Comparison of ENCODE assay signal across 9 mouse cellular contexts in the genomic region with DNA sequence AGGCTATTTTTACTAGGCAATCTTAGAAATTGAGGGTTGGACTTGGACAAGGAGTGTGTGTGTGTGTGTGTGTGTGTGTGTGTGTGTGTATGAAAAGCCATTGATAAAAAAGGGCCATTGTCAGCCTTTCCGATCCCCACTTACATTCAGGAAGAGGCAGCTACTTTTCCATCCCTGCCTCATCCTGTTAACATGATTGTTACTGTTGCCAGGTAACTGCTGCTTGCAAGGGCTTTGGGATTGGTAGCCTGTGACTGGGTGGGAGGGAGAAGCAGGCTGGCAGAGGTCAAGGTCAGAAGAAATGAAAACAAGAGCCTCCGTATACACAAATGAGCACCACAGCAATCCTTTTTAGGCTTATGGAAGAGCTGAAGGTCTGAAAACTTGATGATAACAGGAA. TPM values are rescaled to one million over a fixed set of nuclear protein-coding genes. Genes with fewer than 3 reads are reported as not detected.
DNase-seq lines count a peak whose midpoint lies in the region; ATAC-seq and TF ChIP-seq lines count a peak whose summit lies in the region.
"Had no signal": no experiment of that assay in that cellular context is flagged by ENCODE, and none has a peak within 500 bp of the region (broad histone marks: within the 10 kb centered on the region; RNA-seq: fewer than 3 reads in every experiment).

No protein-coding gene starts in this region.

- no peak overlapping the region for H3K4me2 ChIP-seq in liver, embryonic 12.5 days
- no peak overlapping the region for H3K4me2 ChIP-seq in forebrain, embryonic 16.5 days (ENCODE audit: low read length)
- peak overlapping the region; percentile 18; the same call in 1 of the 2 replicates for H3K4me2 ChIP-seq in hindbrain, postnatal 0 days (ENCODE audit: low read depth, low read length)
- H3K4me2 ChIP-seq in midbrain, embryonic 13.5 days (replicated peaks), result 0 out of 2 replicates have a peak overlapping the region, but pooled peaks have one; percentile 9

- H3K4me3 ChIP-seq in liver, embryonic 12.5 days, result no peak overlapping the region
- no peak overlapping the region for H3K4me3 ChIP-seq in forebrain, embryonic 16.5 days (replicated peaks; ENCODE audit: low read length)
- no peak overlapping the region for H3K4me3 ChIP-seq in hindbrain, postnatal 0 days (ENCODE audit: low read length)
- H3K4me3 ChIP-seq in midbrain, embryonic 13.5 days (replicated peaks), result no peak overlapping the region

- H3K27ac ChIP-seq in liver, embryonic 12.5 days, result no peak overlapping the region
- no peak overlapping the region for H3K27ac ChIP-seq in forebrain, embryonic 16.5 days (ENCODE audit: low read length)
- no peak overlapping the region for H3K27ac ChIP-seq in hindbrain, postnatal 0 days
- peak overlapping the region; percentile 64 for H3K27ac ChIP-seq in midbrain, embryonic 13.5 days

- DNase-seq in liver, result peak; percentile 7
- peak; percentile 84 for DNase-seq in hindbrain, postnatal 0 days (ENCODE audit: low spot score)
- no peak for DNase-seq in frontal cortex, postnatal 25 days (ENCODE audit: low spot score in 2 of 2)
- no peak for DNase-seq in urinary bladder, postnatal 14 days (ENCODE audit: low spot score)
- DNase-seq in left cerebral cortex, adult 8-10 months (ENCODE audit: low spot score in 2 of 2), result no peak

- no peak for TF ChIP-seq CTCF in hindbrain, postnatal 0 days (IDR thresholded peaks at IDR 0.05; ENCODE audit: low read depth)

- H3K9ac ChIP-seq in liver, embryonic 12.5 days, result no peak overlapping the region
- no peak overlapping the region for H3K9ac ChIP-seq in forebrain, embryonic 16.5 days (replicated peaks; ENCODE audit: low read depth, low read length)
- H3K9ac ChIP-seq in hindbrain, postnatal 0 days (replicated peaks; ENCODE audit: low read length), result no peak overlapping the region
- H3K9ac ChIP-seq in midbrain, embryonic 13.5 days (replicated peaks), result no peak overlapping the region

- H3K36me3 ChIP-seq in liver, embryonic 12.5 days, result no peaks in the 10 kb centered on the region
- no peaks in the 10 kb centered on the region for H3K36me3 ChIP-seq in forebrain, embryonic 16.5 days (ENCODE audit: control insufficient read depth, insufficient read depth)
- no peaks in the 10 kb centered on the region for H3K36me3 ChIP-seq in hindbrain, postnatal 0 days (ENCODE audit: insufficient read depth, low read length)
- no peaks in the 10 kb centered on the region for H3K36me3 ChIP-seq in midbrain, embryonic 13.5 days
- H3K36me3 ChIP-seq: G1E had no signal

- H3K4me1 ChIP-seq in liver, embryonic 12.5 days, result no peaks in the 10 kb centered on the region
- H3K4me1 ChIP-seq in forebrain, embryonic 16.5 days (replicated peaks; ENCODE audit: control insufficient read depth, insufficient read depth, low read length), result peaks cover 3% of the 10 kb centered on the region
- H3K4me1 ChIP-seq in hindbrain, postnatal 0 days (ENCODE audit: insufficient read depth, low read length), result 0 out of 2 replicates have a peak, but pooled peaks cover 3% of the 10 kb centered on the region
- H3K4me1 ChIP-seq in midbrain, embryonic 13.5 days (replicated peaks), result peaks cover 22% of the 10 kb centered on the region

- 46% methylated on average over 2 of the region's 2 CpGs for WGBS in liver, embryonic 12.5 days (ENCODE audit: insufficient replicate concordance)
- 12% methylated on average over 2 of the region's 2 CpGs for WGBS in forebrain, embryonic 16.5 days
- 10% methylated on average over 2 of the region's 2 CpGs for WGBS in hindbrain, postnatal 0 days
- 1% methylated on average over 2 of the region's 2 CpGs for WGBS in midbrain, embryonic 13.5 days

- H3K27me3 ChIP-seq in liver, embryonic 12.5 days (replicated peaks), result no peaks in the 10 kb centered on the region
- no peaks in the 10 kb centered on the region for H3K27me3 ChIP-seq in forebrain, embryonic 16.5 days (replicated peaks; ENCODE audit: control insufficient read depth, insufficient read depth, low read length)
- H3K27me3 ChIP-seq in hindbrain, postnatal 0 days (ENCODE audit: insufficient read depth, low read length), result no peaks in the 10 kb centered on the region
- no peaks in the 10 kb centered on the region for H3K27me3 ChIP-seq in midbrain, embryonic 13.5 days

- no peaks in the 10 kb centered on the region for H3K9me3 ChIP-seq in liver, embryonic 12.5 days (replicated peaks)
- no peaks in the 10 kb centered on the region for H3K9me3 ChIP-seq in forebrain, embryonic 16.5 days (ENCODE audit: control insufficient read depth, low read length)
- no peaks in the 10 kb centered on the region for H3K9me3 ChIP-seq in hindbrain, postnatal 0 days (ENCODE audit: low read length)
- H3K9me3 ChIP-seq in midbrain, embryonic 13.5 days, result no peaks in the 10 kb centered on the region
- H3K9me3 ChIP-seq: G1E had no signal

- ATAC-seq in liver, embryonic 12.5 days, result no peak
- ATAC-seq in forebrain, embryonic 16.5 days, result peak; percentile 57; the same call in 1 of the 2 replicates
- ATAC-seq in hindbrain, postnatal 0 days, result peak; percentile 82
- ATAC-seq in midbrain, embryonic 13.5 days, result peak; percentile 88

RNA-seq across cellular contexts. Expression of gene Npl, which starts 48.9 kb away (rescaled TPM):
- 8.6 and 9.5 TPM in 2 replicates for polyA plus RNA-seq in liver, embryonic 12.5 days (2016; fragmentation: Nextera tagmentation; extraction: Ambion mirVana)
- 6.6 and 8.8 TPM in 2 replicates for polyA plus RNA-seq in forebrain, embryonic 16.5 days (2015; fragmentation: Nextera tagmentation; extraction: Ambion mirVana)
- total RNA-seq in hindbrain, postnatal 0 days (2014; rRNA removed), result 7.3 and 9.4 TPM in 2 replicates
- polyA plus RNA-seq in hindbrain, postnatal 0 days (2015; fragmentation: Nextera tagmentation; extraction: Ambion mirVana), result 18.3 and 20.2 TPM in 2 replicates
- polyA plus RNA-seq in midbrain, embryonic 13.5 days (2015; fragmentation: Nextera tagmentation; extraction: Ambion mirVana), result 10.0 and 12.2 TPM in 2 replicates
- total RNA-seq in left cerebral cortex, adult 8-10 months (2022), result 1 to 10 TPM; 5.1 to 7.2 (median 6.2) TPM

RNA-seq across cellular contexts. Expression of gene Rgs8, which starts 54.1 kb away (rescaled TPM):
- 0.10 and 0.22 TPM in 2 replicates for polyA plus RNA-seq in liver, embryonic 12.5 days (2016; fragmentation: Nextera tagmentation; extraction: Ambion mirVana)
- polyA plus RNA-seq in forebrain, embryonic 16.5 days (2015; fragmentation: Nextera tagmentation; extraction: Ambion mirVana), result 16.1 and 22.4 TPM in 2 replicates
- total RNA-seq in hindbrain, postnatal 0 days (2014; rRNA removed), result 23.9 and 40.1 TPM in 2 replicates
- polyA plus RNA-seq in hindbrain, postnatal 0 days (2015; fragmentation: Nextera tagmentation; extraction: Ambion mirVana), result 12.5 and 14.1 TPM in 2 replicates
- polyA plus RNA-seq in midbrain, embryonic 13.5 days (2015; fragmentation: Nextera tagmentation; extraction: Ambion mirVana), result 32.4 and 33.6 TPM in 2 replicates
- total RNA-seq in left cerebral cortex, adult 8-10 months (2022), result 10 to 100 TPM; 67.8 to 86.0 (median 75.7) TPM
- polyA plus RNA-seq: G1E had no signal

Comparison
In these comparisons a context has a peak if more than half of its experiments do, and no peak if none do; other contexts are left out.
1. DNase-seq: peak in liver (single experiment) and hindbrain, postnatal 0 days (single experiment); none in frontal cortex, postnatal 25 days (0 of 2), urinary bladder, postnatal 14 days (single experiment) and left cerebral cortex, adult 8-10 months (0 of 2).
2. H3K4me2 ChIP-seq: peak in hindbrain, postnatal 0 days (single experiment) and midbrain, embryonic 13.5 days (single experiment); none in liver, embryonic 12.5 days (single experiment) and forebrain, embryonic 16.5 days (single experiment).
3. RNA of gene Rgs8, which starts 54.1 kb away (polyA plus RNA-seq): 32.4 to 33.6 TPM in midbrain, embryonic 13.5 days, 16.1 to 22.4 TPM in forebrain, embryonic 16.5 days and 12.5 to 14.1 TPM in hindbrain, postnatal 0 days; 0.10 to 0.22 TPM in liver, embryonic 12.5 days; every median in the first group is over 10 times any median in the second.